22 mouse cellular contexts compared by ENCODE assay signal in the genomic region with DNA sequence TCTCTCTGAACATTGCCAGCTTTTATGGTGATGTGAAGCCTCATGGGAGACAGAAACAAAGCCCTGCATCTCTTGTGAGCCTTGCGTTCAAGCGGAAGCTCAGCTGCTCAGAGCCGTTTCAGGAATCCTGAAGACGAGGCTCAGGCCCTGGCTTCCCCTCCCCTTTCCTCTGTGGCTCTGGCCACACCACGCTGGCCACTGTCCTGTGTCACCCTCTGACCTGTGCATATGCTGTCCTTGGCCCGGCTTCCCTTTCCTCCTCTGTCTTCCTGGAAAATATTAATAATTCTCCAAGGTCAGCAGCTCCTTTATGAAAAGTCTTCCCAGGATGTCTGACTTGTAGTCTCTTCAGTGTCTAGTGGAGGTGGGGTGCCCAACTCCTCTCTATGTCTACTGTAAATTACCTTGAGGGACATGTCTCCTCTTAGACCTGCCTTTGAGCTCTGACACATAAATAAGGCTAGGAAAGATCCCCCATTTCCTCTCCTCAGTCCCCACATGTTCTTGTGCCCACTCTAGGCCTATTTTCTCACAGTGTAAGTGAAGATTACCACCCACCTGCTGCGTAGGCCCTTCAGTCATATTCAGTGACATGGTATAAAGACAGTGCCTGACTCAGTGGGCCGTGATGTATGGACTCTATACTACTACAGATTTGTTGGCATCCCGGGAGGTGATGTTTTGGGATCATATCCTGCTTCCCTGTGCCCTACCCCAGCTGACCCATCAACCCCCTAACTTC. TPM values are rescaled to one million over a fixed set of nuclear protein-coding genes. Genes with fewer than 3 reads are reported as not detected.
DNase-seq lines count a peak whose midpoint lies in the region; ATAC-seq lines count a peak whose summit lies in the region.
"Had no signal": no experiment of that assay in that cellular context is flagged by ENCODE, and none has a peak within 500 bp of the region (broad histone marks: within the 10 kb centered on the region; RNA-seq: fewer than 3 reads in every experiment).

No protein-coding gene starts in this region.

- H3K27ac ChIP-seq in neural tube, embryonic 13.5 days (replicated peaks): no peak overlapping the region
- no peak overlapping the region for H3K27ac ChIP-seq in neural tube, embryonic 15.5 days (replicated peaks)
- H3K27ac ChIP-seq in liver, embryonic 16.5 days (ENCODE audit: low read length): no peak overlapping the region
- H3K27ac ChIP-seq: embryonic facial prominence, embryonic 13.5 days; left cerebral cortex, adult 2 months; limb, embryonic 10.5 days; midbrain, embryonic 10.5 days had no signal

- H3K27me3 ChIP-seq in neural tube, embryonic 13.5 days: no peaks in the 10 kb centered on the region
- H3K27me3 ChIP-seq in neural tube, embryonic 15.5 days (replicated peaks): no peaks in the 10 kb centered on the region
- H3K27me3 ChIP-seq in liver, embryonic 16.5 days (ENCODE audit: control insufficient read depth, insufficient read depth, low read depth, low read length): no peaks in the 10 kb centered on the region
- H3K27me3 ChIP-seq: embryonic facial prominence, embryonic 13.5 days had no signal

- H3K9ac ChIP-seq in neural tube, embryonic 13.5 days: 0 out of 2 replicates have a peak overlapping the region, but pooled peaks have one; percentile 17
- H3K9ac ChIP-seq in neural tube, embryonic 15.5 days (replicated peaks): no peak overlapping the region
- H3K9ac ChIP-seq in liver, embryonic 16.5 days (ENCODE audit: low read depth, low read length): no peak overlapping the region
- H3K9ac ChIP-seq: embryonic facial prominence, embryonic 13.5 days; lung, embryonic 14.5 days had no signal

- 56% methylated on average over 9 of the region's 9 CpGs for WGBS in neural tube, embryonic 13.5 days
- 61% methylated on average over 9 of the region's 9 CpGs for WGBS in neural tube, embryonic 15.5 days
- 59% methylated on average over 9 of the region's 9 CpGs for WGBS in liver, embryonic 16.5 days (ENCODE audit: insufficient replicate concordance)

- H3K4me2 ChIP-seq in neural tube, embryonic 13.5 days: no peak overlapping the region
- no peak overlapping the region for H3K4me2 ChIP-seq in neural tube, embryonic 15.5 days
- H3K4me2 ChIP-seq in liver, embryonic 16.5 days (ENCODE audit: low read depth, low read length): no peak overlapping the region
- H3K4me2 ChIP-seq: embryonic facial prominence, embryonic 13.5 days; lung, embryonic 14.5 days had no signal

- H3K36me3 ChIP-seq in neural tube, embryonic 13.5 days: no peaks in the 10 kb centered on the region
- H3K36me3 ChIP-seq in neural tube, embryonic 15.5 days: no peaks in the 10 kb centered on the region
- H3K36me3 ChIP-seq in liver, embryonic 16.5 days (ENCODE audit: control insufficient read depth, insufficient read depth): no peaks in the 10 kb centered on the region
- H3K36me3 ChIP-seq: embryonic facial prominence, embryonic 13.5 days; G1E; limb, embryonic 10.5 days; midbrain, embryonic 10.5 days had no signal

- no peak overlapping the region for H3K4me3 ChIP-seq in neural tube, embryonic 13.5 days
- H3K4me3 ChIP-seq in neural tube, embryonic 15.5 days (replicated peaks): no peak overlapping the region
- H3K4me3 ChIP-seq in liver, embryonic 16.5 days (ENCODE audit: low read depth, low read length): no peak overlapping the region
- H3K4me3 ChIP-seq: embryonic facial prominence, embryonic 13.5 days; left cerebral cortex, adult 2 months; limb, embryonic 10.5 days; midbrain, embryonic 10.5 days had no signal

- no peaks in the 10 kb centered on the region for H3K9me3 ChIP-seq in neural tube, embryonic 13.5 days
- H3K9me3 ChIP-seq in neural tube, embryonic 15.5 days (replicated peaks): no peaks in the 10 kb centered on the region
- no peaks in the 10 kb centered on the region for H3K9me3 ChIP-seq in liver, embryonic 16.5 days (replicated peaks; ENCODE audit: control insufficient read depth, low read length)
- H3K9me3 ChIP-seq: embryonic facial prominence, embryonic 13.5 days; G1E; limb, embryonic 10.5 days; midbrain, embryonic 10.5 days had no signal

- DNase-seq in heart, postnatal 4 days: peak; percentile 17
- DNase-seq in heart, adult 18-20 months: no peak
- no peak for DNase-seq in spleen, adult 12 weeks (ENCODE audit: low spot score)
- DNase-seq: cerebellum, adult 2 months; gastrocnemius, postnatal 36 days; lung, embryonic 14.5 days; lung, postnatal 4 days; retina, postnatal 1 day had no signal

- H3K4me1 ChIP-seq in neural tube, embryonic 13.5 days (replicated peaks): no peaks in the 10 kb centered on the region
- H3K4me1 ChIP-seq in neural tube, embryonic 15.5 days: no peaks in the 10 kb centered on the region
- H3K4me1 ChIP-seq in liver, embryonic 16.5 days (ENCODE audit: control insufficient read depth, low read depth, low read length): no peaks in the 10 kb centered on the region
- H3K4me1 ChIP-seq: embryonic facial prominence, embryonic 13.5 days; limb, embryonic 10.5 days; midbrain, embryonic 10.5 days had no signal

- no peak for ATAC-seq in neural tube, embryonic 13.5 days (ENCODE audit: low read depth)
- ATAC-seq in neural tube, embryonic 15.5 days (ENCODE audit: low FRiP score): no peak
- ATAC-seq in erythroblast, adult 5-6 weeks (replicated peaks; ENCODE audit: low FRiP score, poor library complexity, severe bottlenecking): 0 out of 2 replicates have a peak, but pooled peaks have one; percentile 11
- ATAC-seq in liver, embryonic 16.5 days (ENCODE audit: low read depth): peak; percentile 39; the same call in 1 of the 2 replicates
- ATAC-seq in activated CD4-positive, CD25-positive, alpha-beta regulatory T cell, adult 4 months: no peak
- ATAC-seq: CD4-positive, CD25-positive, alpha-beta regulatory T cell, adult 4 months; inflammation-experienced regulatory T-cells, adult 6 months had no signal

RNA-seq across cellular contexts. Expression of a gene that starts 12.0 kb away (rescaled TPM):
- total RNA-seq in heart, postnatal 4 days (2021): 1 to 10 TPM; 1.1 to 2.9 TPM
- not detected for total RNA-seq in heart, adult 18-20 months (2021)
- polyA plus RNA-seq in neural tube, embryonic 13.5 days (2015; fragmentation: Nextera tagmentation; extraction: Ambion mirVana): 0.77 and 4.3 TPM in 2 replicates
- polyA plus RNA-seq in neural tube, embryonic 15.5 days (2015; fragmentation: Nextera tagmentation; extraction: Ambion mirVana): 1.7 and 8.7 TPM in 2 replicates
- total RNA-seq in erythroblast, adult 5-6 weeks (2015; ENCODE audit: low replicate concordance): not detected in 2 replicates
- not detected in 2 replicates for total RNA-seq in erythroblast, adult 5-6 weeks (2017; ENCODE audit: low replicate concordance)
- polyA plus RNA-seq in liver, embryonic 16.5 days (2015; fragmentation: Nextera tagmentation; extraction: Ambion mirVana): 0.64 and 1.1 TPM in 2 replicates
- not detected for polyA plus RNA-seq in activated CD4-positive, CD25-positive, alpha-beta regulatory T cell, adult 4 months (2017; shearing (Covaris generic))
- polyA plus RNA-seq: CD4-positive, CD25-positive, alpha-beta regulatory T cell, adult 4 months; G1E; inflammation-experienced regulatory T-cells, adult 6 months; limb, embryonic 10.5 days had no signal

RNA-seq across cellular contexts. Expression of a gene that starts 19.1 kb away (rescaled TPM):
- total RNA-seq in heart, postnatal 4 days (2021): 10 to 100 TPM; 45.7 to 50.8 TPM
- 10 to 100 TPM; 16.8 to 17.2 TPM for total RNA-seq in heart, adult 18-20 months (2021)
- polyA plus RNA-seq in neural tube, embryonic 13.5 days (2015; fragmentation: Nextera tagmentation; extraction: Ambion mirVana): 72.7 and 81.9 TPM in 2 replicates
- 73.6 and 74.3 TPM in 2 replicates for polyA plus RNA-seq in neural tube, embryonic 15.5 days (2015; fragmentation: Nextera tagmentation; extraction: Ambion mirVana)
- 14.2 and 28.4 TPM in 2 replicates for total RNA-seq in erythroblast, adult 5-6 weeks (2015; ENCODE audit: low replicate concordance)
- 18.6 and 19.5 TPM in 2 replicates for total RNA-seq in erythroblast, adult 5-6 weeks (2017; ENCODE audit: low replicate concordance)
- 36.3 and 41.6 TPM in 2 replicates for polyA plus RNA-seq in liver, embryonic 16.5 days (2015; fragmentation: Nextera tagmentation; extraction: Ambion mirVana)
- polyA plus RNA-seq in activated CD4-positive, CD25-positive, alpha-beta regulatory T cell, adult 4 months (2017; shearing (Covaris generic)): 10 to 100 TPM; 47.2 to 61.9 TPM

RNA-seq across cellular contexts. Expression of a gene that starts 23.1 kb away (rescaled TPM):
- 100 to 1,000 TPM; 104 to 109 TPM for total RNA-seq in heart, postnatal 4 days (2021)
- 100 to 1,000 TPM; 117 TPM for total RNA-seq in heart, adult 18-20 months (2021)
- polyA plus RNA-seq in neural tube, embryonic 13.5 days (2015; fragmentation: Nextera tagmentation; extraction: Ambion mirVana): 134 and 139 TPM in 2 replicates
- 156 and 158 TPM in 2 replicates for polyA plus RNA-seq in neural tube, embryonic 15.5 days (2015; fragmentation: Nextera tagmentation; extraction: Ambion mirVana)
- 35.0 and 36.6 TPM in 2 replicates for total RNA-seq in erythroblast, adult 5-6 weeks (2015; ENCODE audit: low replicate concordance)
- total RNA-seq in erythroblast, adult 5-6 weeks (2017; ENCODE audit: low replicate concordance): 26.2 and 28.0 TPM in 2 replicates
- polyA plus RNA-seq in liver, embryonic 16.5 days (2015; fragmentation: Nextera tagmentation; extraction: Ambion mirVana): 63.7 TPM in 2 replicates
- 100 to 1,000 TPM; 127 to 131 TPM for polyA plus RNA-seq in activated CD4-positive, CD25-positive, alpha-beta regulatory T cell, adult 4 months (2017; shearing (Covaris generic))

RNA-seq across cellular contexts. Expression of a gene that starts 23.6 kb away (rescaled TPM):
- not detected for total RNA-seq in heart, postnatal 4 days (2021)
- total RNA-seq in heart, adult 18-20 months (2021): not detected
- polyA plus RNA-seq in neural tube, embryonic 13.5 days (2015; fragmentation: Nextera tagmentation; extraction: Ambion mirVana): 0.25 and 0.54 TPM in 2 replicates
- 0.41 and 0.46 TPM in 2 replicates for polyA plus RNA-seq in neural tube, embryonic 15.5 days (2015; fragmentation: Nextera tagmentation; extraction: Ambion mirVana)
- not detected in 2 replicates for total RNA-seq in erythroblast, adult 5-6 weeks (2015; ENCODE audit: low replicate concordance)
- 0.56 TPM in 1 of 2 replicates, not detected in the other for total RNA-seq in erythroblast, adult 5-6 weeks (2017; ENCODE audit: low replicate concordance)
- polyA plus RNA-seq in liver, embryonic 16.5 days (2015; fragmentation: Nextera tagmentation; extraction: Ambion mirVana): 0.25 and 0.31 TPM in 2 replicates
- polyA plus RNA-seq in activated CD4-positive, CD25-positive, alpha-beta regulatory T cell, adult 4 months (2017; shearing (Covaris generic)): under 1 TPM in 1 of 2 experiments, not detected in 1; 0.46 TPM
- total RNA-seq: gastrocnemius, postnatal 36 days; left cerebral cortex, adult 2 months had no signal
- polyA plus RNA-seq: CD4-positive, CD25-positive, alpha-beta regulatory T cell, adult 4 months; small intestine, adult 2 months had no signal

RNA-seq across cellular contexts. Expression of a gene that starts 25.6 kb away (rescaled TPM):
- under 1 TPM; 0.33 to 0.38 TPM for total RNA-seq in heart, postnatal 4 days (2021)
- total RNA-seq in heart, adult 18-20 months (2021): 1 to 10 TPM; 5.0 to 7.5 TPM
- polyA plus RNA-seq in neural tube, embryonic 13.5 days (2015; fragmentation: Nextera tagmentation; extraction: Ambion mirVana): 2.3 and 3.3 TPM in 2 replicates
- polyA plus RNA-seq in neural tube, embryonic 15.5 days (2015; fragmentation: Nextera tagmentation; extraction: Ambion mirVana): 2.1 TPM in 2 replicates
- total RNA-seq in erythroblast, adult 5-6 weeks (2015; ENCODE audit: low replicate concordance): 3.6 TPM in 1 of 2 replicates, not detected in the other
- total RNA-seq in erythroblast, adult 5-6 weeks (2017; ENCODE audit: low replicate concordance): not detected in 2 replicates
- polyA plus RNA-seq in liver, embryonic 16.5 days (2015; fragmentation: Nextera tagmentation; extraction: Ambion mirVana): 6.1 and 6.4 TPM in 2 replicates
- not detected for polyA plus RNA-seq in activated CD4-positive, CD25-positive, alpha-beta regulatory T cell, adult 4 months (2017; shearing (Covaris generic))
- total RNA-seq: G1E; left cerebral cortex, adult 2 months had no signal
- polyA plus RNA-seq: CD4-positive, CD25-positive, alpha-beta regulatory T cell, adult 4 months; G1E; inflammation-experienced regulatory T-cells, adult 6 months; neural tube, embryonic 14.5 days had no signal

Comparison
In these comparisons a context has a peak if more than half of its experiments do, and no peak if none do; other contexts are left out.
1. ATAC-seq: peak in erythroblast, adult 5-6 weeks (single experiment) and liver, embryonic 16.5 days (single experiment); none in neural tube, embryonic 13.5 days (single experiment), neural tube, embryonic 15.5 days (single experiment) and activated CD4-positive, CD25-positive, alpha-beta regulatory T cell, adult 4 months (single experiment).